Mouse (Mus musculus): Measurements from ENCODE around the gene Zc3h4.

DNA sequence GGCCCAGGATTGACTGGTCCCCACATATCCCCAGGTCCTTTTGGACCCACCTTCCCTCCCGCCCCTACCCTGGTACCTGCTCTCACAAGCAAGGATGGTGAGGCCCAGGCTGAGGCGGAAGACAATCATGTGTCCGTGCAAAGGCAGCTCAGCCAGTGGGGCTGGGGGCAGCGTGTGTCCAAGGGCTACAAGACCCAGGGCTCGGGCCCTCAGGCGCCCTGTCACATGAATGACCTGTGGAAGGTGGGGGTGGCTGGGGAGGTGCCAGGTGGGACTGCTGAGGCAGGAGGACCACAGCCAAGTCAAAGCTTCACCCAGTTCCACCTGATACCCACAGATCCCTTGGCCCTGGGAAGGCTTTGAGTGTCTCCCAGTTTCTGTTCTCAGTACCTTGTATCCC lies 61.0 kb downstream of the Zc3h4 start:
- no peak for TF ChIP-seq GATA1 (IDR thresholded peaks at IDR 0.05; ENCODE audit: borderline replicate concordance, low read length)
- no peak for TF ChIP-seq FLI1 (IDR thresholded peaks at IDR 0.05; ENCODE audit: low read length)
